Mouse (Mus musculus) cerebellum, postnatal 36 days (tissue): Measurements from ENCODE around the gene Nr2f2.

ENCODE experiments used
- DNase-seq, 2 experiments: peaks; one replicate each; pipeline ENCODE4 v3.0.0; 2021 to 2022; ENCODE audit warnings: mixed read lengths in 2 of 2

Gene Nr2f2

GRCm38 (mm10) chr7:70349981-70350670 is 16.4 kb downstream of the Nr2f2 start:
- no peak for DNase-seq

GRCm38 (mm10) chr7:70348977-70349615 is 17.4 kb downstream of the Nr2f2 start:
- DNase-seq = no peak

GRCm38 (mm10) chr7:70348064-70348976 is 18.2 kb downstream of the Nr2f2 start:
- no peak for DNase-seq

DNA sequence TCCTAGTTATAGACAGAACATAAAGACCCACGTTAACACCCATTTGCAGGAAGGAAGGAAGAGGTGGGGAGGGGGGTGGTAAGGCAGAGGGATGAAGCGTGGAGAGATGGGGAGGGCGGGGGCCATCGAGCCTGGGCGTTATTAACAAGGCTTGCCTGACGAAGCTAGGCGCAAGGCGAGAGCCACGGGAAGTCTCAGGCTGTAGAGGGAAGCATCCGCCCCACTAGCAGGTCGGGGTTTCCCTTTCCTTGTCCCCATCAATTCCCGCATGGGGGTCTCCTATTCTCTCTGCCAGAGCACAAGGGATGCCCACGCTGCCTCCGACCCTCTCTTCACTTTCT is 18.9 kb downstream of the Nr2f2 start:
- DNase-seq = no peak

DNA sequence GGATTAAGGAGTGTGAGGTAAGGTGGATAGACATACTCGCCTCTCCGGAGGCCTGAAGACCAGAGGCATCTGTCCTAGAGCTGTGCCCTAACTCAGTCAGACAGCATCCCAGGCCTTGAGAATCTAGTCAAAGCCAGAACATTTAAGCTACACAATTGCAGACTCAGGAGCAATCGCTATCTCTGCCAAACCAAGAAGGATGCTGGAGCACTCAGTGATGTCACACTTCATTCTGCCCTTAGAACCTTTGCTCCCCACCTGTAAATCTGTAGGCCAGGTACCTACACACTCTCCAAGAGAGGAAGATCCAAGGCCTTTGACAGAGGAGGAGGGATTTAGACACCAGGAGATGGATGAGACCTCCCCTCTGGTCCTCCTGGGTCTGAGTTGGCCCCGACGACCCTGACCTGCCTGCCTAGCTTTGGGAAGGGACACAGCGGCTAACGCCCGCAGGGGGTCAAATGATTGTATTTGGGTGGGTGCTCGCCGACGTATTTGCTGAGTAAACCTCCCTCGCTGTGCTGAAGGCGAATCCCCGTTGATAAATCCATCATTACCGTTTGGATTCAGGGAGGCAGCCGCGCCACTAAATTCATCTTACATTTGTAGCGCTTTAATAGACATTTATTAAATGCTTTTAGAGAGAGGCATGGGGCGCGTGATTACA is 19.5 kb downstream of the Nr2f2 start:
- no peak for DNase-seq

DNA sequence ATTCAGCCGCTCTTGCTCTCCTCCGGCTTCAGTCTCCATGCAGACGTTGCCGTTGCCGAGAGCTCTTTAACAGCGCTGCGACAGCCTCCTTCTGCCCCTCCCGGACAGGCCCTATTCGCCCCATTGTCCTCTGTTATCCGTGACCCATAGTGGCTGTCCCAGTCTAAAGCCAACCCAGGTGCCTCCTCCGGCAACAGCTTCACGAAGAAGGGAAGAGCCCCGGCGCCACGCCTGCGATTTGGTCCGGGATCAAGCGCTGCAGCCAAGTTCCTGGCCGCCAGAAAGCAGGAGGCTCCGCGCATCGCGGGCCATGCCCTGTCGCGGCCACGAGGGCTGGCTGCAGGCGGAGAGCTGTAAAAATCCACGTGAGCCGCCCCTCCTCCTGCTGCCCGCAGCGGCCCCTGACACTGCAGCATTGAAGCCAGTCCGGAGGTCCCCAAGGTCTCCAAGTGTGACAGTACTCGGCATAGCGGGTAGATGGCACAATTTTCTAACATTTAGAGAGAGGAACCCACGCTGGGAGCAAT is 20.5 kb downstream of the Nr2f2 start:
- peak; percentile 36 to 53 for DNase-seq

GRCm38 (mm10) chr7:70343426-70343825 is 23.1 kb downstream of the Nr2f2 start:
- no peak for DNase-seq

GRCm38 (mm10) chr7:70342771-70343170 is 23.8 kb downstream of the Nr2f2 start:
- no peak for DNase-seq

DNA sequence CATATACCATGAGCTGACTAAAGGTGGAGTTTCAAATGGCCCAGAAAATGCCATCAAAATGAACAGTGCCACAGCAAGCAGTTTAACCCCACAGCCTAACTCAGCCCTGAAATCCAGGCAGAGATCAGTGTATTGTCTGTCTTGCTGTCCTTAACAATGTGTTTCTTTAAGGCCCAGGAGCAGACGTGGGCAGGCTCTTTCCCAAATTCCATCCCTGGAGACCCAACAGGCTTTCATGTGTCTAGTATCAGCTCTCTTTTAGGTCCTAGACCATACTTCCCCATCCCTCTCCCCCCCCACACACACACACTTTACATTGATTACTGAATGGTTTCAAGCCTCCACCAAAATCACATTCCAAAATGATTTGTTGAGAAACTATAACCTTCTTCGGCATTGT is 24.5 kb downstream of the Nr2f2 start:
- no peak for DNase-seq

DNA sequence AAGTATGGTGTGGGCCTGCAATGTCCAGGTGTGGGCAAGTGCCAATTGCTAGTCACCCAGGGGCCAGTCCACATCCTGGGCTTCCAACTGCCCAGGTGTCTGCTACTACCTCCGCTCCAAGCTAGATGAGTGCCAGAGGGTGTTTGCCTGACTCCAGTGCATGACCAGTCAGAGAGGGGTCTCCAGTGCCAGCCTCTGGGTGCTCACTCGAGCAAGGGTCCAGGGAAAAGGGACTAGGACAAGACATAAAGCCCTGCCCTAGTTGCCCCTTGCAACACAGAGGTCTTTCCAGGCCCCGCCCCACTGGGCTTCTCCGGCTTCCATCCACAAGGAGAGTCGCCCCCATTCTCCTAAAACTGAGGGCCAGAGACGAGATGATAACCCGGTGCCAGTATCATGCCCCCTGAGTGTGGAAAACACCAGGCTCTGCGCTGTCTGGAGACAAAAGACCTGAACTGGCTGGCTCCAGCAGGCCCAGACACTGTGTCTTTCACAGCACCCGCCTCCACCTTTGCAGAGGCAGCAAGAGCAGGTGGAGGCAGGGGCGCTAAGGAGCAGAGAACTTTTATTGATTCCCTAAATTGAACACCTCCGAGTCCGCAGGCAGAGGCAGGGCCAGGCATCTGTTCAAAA is 26.4 kb downstream of the Nr2f2 start:
- DNase-seq = no peak

DNA sequence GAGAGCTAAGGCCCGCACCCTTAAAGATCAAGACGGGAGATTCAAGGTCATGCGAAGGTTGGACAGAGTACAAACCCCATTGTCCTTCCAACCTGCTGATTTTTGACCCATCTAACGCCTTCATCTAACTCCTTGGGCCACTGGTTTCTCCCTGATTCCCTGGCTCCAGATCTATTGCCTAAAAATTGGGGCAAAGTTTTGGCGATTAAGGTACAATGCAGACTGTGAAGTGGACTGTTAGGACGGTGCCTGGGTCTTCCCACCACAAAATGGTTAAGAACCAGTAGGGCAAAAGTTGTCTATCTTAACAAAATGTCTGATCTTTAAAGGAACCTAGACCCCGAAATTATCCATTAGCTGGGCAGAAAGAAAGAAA is 28.3 kb downstream of the Nr2f2 start:
- DNase-seq = no peak

- no peak for DNase-seq
These were observed 28.8 kb downstream of the Nr2f2 start for GRCm38 (mm10) chr7:70337581-70338264.

- DNase-seq = no peak
These were observed 29.8 kb downstream of the Nr2f2 start for GRCm38 (mm10) chr7:70336571-70337240.

DNA sequence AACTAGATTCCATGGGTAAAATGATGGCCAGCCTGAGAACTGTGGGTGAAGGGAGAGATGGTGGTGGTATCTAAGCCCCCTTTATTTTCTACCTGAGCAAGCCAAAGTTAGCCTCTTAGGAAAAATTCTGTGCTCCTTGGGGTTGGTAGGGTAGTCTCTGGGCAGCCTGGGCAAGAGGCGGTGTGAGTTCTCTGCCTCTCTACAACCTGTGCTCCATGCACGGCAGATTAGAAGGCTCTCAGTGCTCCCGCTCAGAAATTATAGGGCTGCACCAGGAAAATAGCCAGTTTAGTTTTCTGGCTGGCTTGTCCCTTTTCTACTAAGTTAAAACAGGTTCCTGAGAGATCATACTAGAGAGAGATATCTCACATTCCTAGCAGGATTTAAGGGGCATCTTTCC is 30.4 kb downstream of the Nr2f2 start:
- no peak for DNase-seq

GRCm38 (mm10) chr7:70335411-70335810 is 31.1 kb downstream of the Nr2f2 start:
- DNase-seq = no peak

GRCm38 (mm10) chr7:70334836-70335235 is 31.7 kb downstream of the Nr2f2 start:
- DNase-seq = peak; percentile 64 to 70

DNA sequence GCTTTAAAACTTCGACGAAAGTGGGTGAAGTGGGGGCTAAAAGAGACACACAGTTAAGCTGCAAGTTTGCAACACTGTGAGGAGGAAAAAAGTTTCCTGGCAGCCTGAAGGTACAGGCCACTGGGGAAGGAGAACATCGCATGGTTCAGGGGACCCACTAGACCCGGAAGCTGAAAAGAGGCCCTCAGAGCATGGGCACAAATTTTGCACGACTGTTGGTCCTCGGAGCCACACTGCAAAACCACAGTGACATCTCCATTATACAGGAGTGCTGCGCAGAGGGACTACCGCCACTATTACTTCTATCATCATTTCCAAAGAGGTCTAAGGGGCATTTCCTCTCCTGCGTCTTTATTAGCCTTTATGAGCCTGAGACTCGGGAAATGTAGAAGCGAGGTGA is 32.7 kb downstream of the Nr2f2 start:
- no peak for DNase-seq

- no peak for DNase-seq
These were observed 33.4 kb downstream of the Nr2f2 start for GRCm38 (mm10) chr7:70332926-70333664.

GRCm38 (mm10) chr7:70332064-70332850 is 34.3 kb downstream of the Nr2f2 start:
- DNase-seq = no peak
